Mouse (Mus musculus) spleen, postnatal 0 days (tissue): ENCODE measurements around the gene Cfap43. TPM values are rescaled to one million over a fixed set of nuclear protein-coding genes. Genes with fewer than 3 reads are reported as not detected.

Experiments
- polyA plus RNA-seq: library from polyadenylated mRNA; unstranded; fragments of >200 nt; fragmentation: Nextera tagmentation; extraction: Ambion mirVana; gene quantifications from 2 replicates; pipeline ENCODE4 v1.2.1, GENCODE M21; 2015

The Cfap43 gene
- 0.15 and 0.28 TPM in 2 replicates for polyA plus RNA-seq

GRCm38 (mm10) chr19:47919126-47919965 is at the start of gene Cfap43, which contains the start of gene Itprip:
Gene Cfap43, minus strand, starts transcription at chr19:47919287.
Gene Itprip, minus strand, starts transcription at chr19:47919299.

GRCm38 (mm10) chr19:47937443-47938406 is 18.6 kb upstream of the Cfap43 start, which contains the start of gene Cfap58:
Gene Cfap58, plus strand, starts transcription at chr19:47937675.

GRCm38 (mm10) chr19:47865353-47865947 is 53.6 kb downstream of the Cfap43 start, which contains the start of gene Gsto2:
Gene Gsto2, plus strand, starts transcription at chr19:47865534.

GRCm38 (mm10) chr19:47854796-47855783 is 64.0 kb downstream of the Cfap43 start, which contains the start of gene Gsto1:
Gene Gsto1, plus strand, starts transcription at chr19:47854970.

GRCm38 (mm10) chr19:47731071-47731881 is 187.8 kb downstream of the Cfap43 start, which contains the start of gene Sfr1:
Gene Sfr1, plus strand, starts transcription at chr19:47731682.

GRCm38 (mm10) chr19:47691994-47692393 is 227.1 kb downstream of the Cfap43 start, which contains the start of gene Col17a1:
Gene Col17a1, minus strand, starts transcription at chr19:47692094.

Other genes starting within 250 kb of the Cfap43 start
- 0.07 and 0.22 TPM in 2 replicates for gene Col17a1, start 227.2 kb downstream of the Cfap43 start, polyA plus RNA-seq
- gene Sfr1, start 187.6 kb downstream of the Cfap43 start, polyA plus RNA-seq = 114 and 122 TPM in 2 replicates
- 109 and 114 TPM in 2 replicates for gene Gsto1, start 64.3 kb downstream of the Cfap43 start, polyA plus RNA-seq
- gene Gsto2, start 53.8 kb downstream of the Cfap43 start, polyA plus RNA-seq = 0.63 and 0.65 TPM in 2 replicates
- 7.5 and 9.3 TPM in 2 replicates for gene Itprip, start within 50 bp of the Cfap43 start, polyA plus RNA-seq
- not detected in 2 replicates for gene Cfap58, start 18.4 kb upstream of the Cfap43 start, polyA plus RNA-seq